Mouse (Mus musculus) R1 (cell line): Measurements from ENCODE around the gene 2810006K23Rik.

Source experiments
- DNase-seq: peaks from one replicate; pipeline ENCODE4 v3.0.0-alpha.2; 2018; ENCODE audit warnings: low read depth, low spot score

2810006K23Rik gene

GRCm38 (mm10) chr5:124387932-124388331 is 60.0 kb downstream of the 2810006K23Rik start:
- no peak for DNase-seq
